Mouse (Mus musculus) heart, embryonic 16.5 days (tissue): ENCODE data around the gene Tpr. TPM values are rescaled to one million over a fixed set of nuclear protein-coding genes. Genes with fewer than 3 reads are reported as not detected.

Experiments used
- ATAC-seq: fragments of 200-750 bp; cut with Nextera tagmentation; replicated peaks from 2 replicates; pipeline ENCODE4 v1.8.0; 2017; ENCODE audit warnings: moderate number of reproducible peaks; ENCODE audit not compliant: insufficient read depth, low FRiP score; ENCODE audit errors: extremely low read depth
- H3K27ac ChIP-seq: fragments of 300-500 bp; sonication (generic); 2 replicates; pipeline ENCODE4 v1.5.1; 2014; ENCODE audit warnings: mild to moderate bottlenecking, low read length, control low read depth, moderate library complexity
- H3K27me3 ChIP-seq: fragments of 300-500 bp; sonication (generic); 2 replicates; pipeline ENCODE4 v1.6.1; 2014; ENCODE audit warnings: low read length, mixed read lengths; ENCODE audit not compliant: control insufficient read depth, insufficient read depth
- H3K36me3 ChIP-seq: fragments of 300-500 bp; sonication (generic); 2 replicates; pipeline ENCODE4 v1.6.1; 2014; ENCODE audit not compliant: control insufficient read depth, insufficient read depth
- H3K4me1 ChIP-seq: fragments of 300-500 bp; sonication (generic); 2 replicates; pipeline ENCODE4 v1.6.1; 2014; ENCODE audit warnings: low read length, mixed read lengths; ENCODE audit not compliant: control insufficient read depth, insufficient read depth
- H3K4me2 ChIP-seq: fragments of 300-500 bp; sonication (generic); 2 replicates; pipeline ENCODE4 v1.6.1; 2014; ENCODE audit warnings: low read depth, mild to moderate bottlenecking, control low read depth, low read length
- H3K4me3 ChIP-seq: fragments of 300-500 bp; sonication (generic); 2 replicates; pipeline ENCODE4 v1.5.1; 2014; ENCODE audit warnings: mild to moderate bottlenecking, control low read depth, low read length
- H3K9ac ChIP-seq: fragments of 300-500 bp; sonication (generic); 2 replicates; pipeline ENCODE4 v1.6.1; 2014; ENCODE audit warnings: low read length, control low read depth
- H3K9me3 ChIP-seq: fragments of 300-500 bp; sonication (generic); replicated peaks from 2 replicates; pipeline ENCODE4 v1.6.1; 2016; ENCODE audit warnings: low read length; ENCODE audit not compliant: control insufficient read depth
- WGBS: fragments of 180-500 bp; shearing (Covaris S2); extraction: QIAGEN DNeasy Blood & Tissue Kit; methylation state at CpG from one replicate; pipeline ENCODE4 v1.1.7; 2014; 5-methylcytosine and 5-hydroxymethylcytosine counted together
- polyA plus RNA-seq: library from polyadenylated mRNA; unstranded; fragments of >200 nt; fragmentation: Nextera tagmentation; extraction: Ambion mirVana; gene quantifications from 2 replicates; pipeline ENCODE4 v1.2.1, GENCODE M21; 2015

Tpr gene
- polyA plus RNA-seq, 1 experiment from 2014 or later = 118 TPM

GRCm38 (mm10) chr1:150393488-150393852 is 832 bp downstream of the Tpr start:
- Histone ChIP-seq H3K4me3 (peak overlapping the region; percentile 94), H3K27ac (peak overlapping the region; percentile 96), H3K27me3 (no peaks in the 10 kb centered on the region), H3K9me3 (no peaks in the 10 kb centered on the region), H3K36me3 (peaks cover 26% of the 10 kb centered on the region), H3K4me2 (peak overlapping the region; percentile 78), H3K4me1 (peaks cover 10% of the 10 kb centered on the region), H3K9ac (peak overlapping the region; percentile 92)
- ATAC-seq = peak; percentile 30
- under 1% methylated on average over 27 of the region's 27 CpGs for WGBS

- no peak overlapping the region for H3K4me3 ChIP-seq
- H3K4me2 ChIP-seq = no peak overlapping the region
- WGBS = 82% methylated on average over 3 of the region's 3 CpGs
- peaks cover 22% of the 10 kb centered on the region for H3K36me3 ChIP-seq
- no peaks in the 10 kb centered on the region for H3K9me3 ChIP-seq
- ATAC-seq = no peak
- peaks cover 10% of the 10 kb centered on the region for H3K4me1 ChIP-seq
- H3K27ac ChIP-seq = no peak overlapping the region
- H3K27me3 ChIP-seq = no peaks in the 10 kb centered on the region
- H3K9ac ChIP-seq = no peak overlapping the region
These were observed 3.4 kb downstream of the Tpr start for GRCm38 (mm10) chr1:150396001-150396400.

DNA sequence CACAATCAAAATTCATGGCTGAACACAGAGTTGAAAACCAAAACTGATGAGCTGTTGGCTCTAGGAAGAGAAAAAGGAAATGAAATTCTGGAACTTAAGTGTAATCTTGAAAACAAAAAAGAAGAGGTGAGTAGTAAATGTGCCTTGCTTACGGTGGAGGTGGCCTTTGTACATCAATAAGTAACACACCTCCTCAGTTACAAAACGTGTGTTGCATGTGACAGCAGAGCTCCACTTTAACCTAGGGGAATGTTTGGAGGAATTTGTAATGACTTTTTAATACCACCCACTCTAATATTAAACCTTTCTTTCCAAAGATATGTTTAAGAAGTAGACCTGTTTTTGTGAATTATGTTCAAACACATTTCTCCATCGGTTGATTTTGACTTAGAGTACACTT is 11.3 kb downstream of the Tpr start:
- Histone ChIP-seq H3K4me1 (no peaks in the 10 kb centered on the region), H3K9me3 (no peaks in the 10 kb centered on the region), H3K4me3 (no peak overlapping the region), H3K4me2 (no peak overlapping the region), H3K27ac (no peak overlapping the region), H3K36me3 (peaks cover 34% of the 10 kb centered on the region), H3K27me3 (no peaks in the 10 kb centered on the region), H3K9ac (no peak overlapping the region)
- WGBS = 92% methylated on average over 3 of the region's 3 CpGs
- ATAC-seq = no peak

DNA sequence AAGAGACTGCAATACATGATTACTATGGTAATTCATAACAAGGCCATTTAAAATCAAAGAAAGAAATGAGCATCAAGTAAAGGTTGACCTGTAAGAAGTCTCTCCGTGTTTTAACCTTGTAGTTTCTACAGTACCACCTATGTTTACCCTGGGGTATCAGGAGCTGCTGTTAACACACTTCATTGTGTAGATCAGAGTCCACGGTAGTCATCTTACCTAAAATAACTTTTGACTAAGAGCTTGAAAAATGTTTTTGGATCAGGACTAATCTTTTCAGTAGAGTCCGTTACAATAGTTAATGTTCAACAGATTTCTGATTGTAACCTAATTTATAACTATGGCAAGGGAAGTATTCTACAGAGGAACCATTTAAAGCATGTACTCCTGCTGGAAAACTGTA is 11.9 kb downstream of the Tpr start:
- Histone ChIP-seq H3K9me3 (no peaks in the 10 kb centered on the region), H3K4me2 (no peak overlapping the region), H3K4me3 (no peak overlapping the region), H3K27ac (no peak overlapping the region), H3K27me3 (no peaks in the 10 kb centered on the region), H3K9ac (no peak overlapping the region), H3K36me3 (peaks cover 40% of the 10 kb centered on the region), H3K4me1 (no peaks in the 10 kb centered on the region)
- no peak for ATAC-seq
- 47% methylated on average over 3 of the region's 3 CpGs for WGBS

- Histone ChIP-seq H3K4me1 (no peaks in the 10 kb centered on the region), H3K4me3 (no peak overlapping the region), H3K27ac (no peak overlapping the region), H3K27me3 (no peaks in the 10 kb centered on the region), H3K4me2 (no peak overlapping the region), H3K9ac (no peak overlapping the region), H3K36me3 (peaks cover 47% of the 10 kb centered on the region), H3K9me3 (no peaks in the 10 kb centered on the region)
- 53% methylated on average over 9 of the region's 9 CpGs for WGBS
- no peak for ATAC-seq
These were observed 14.6 kb downstream of the Tpr start for GRCm38 (mm10) chr1:150407285-150407684.

- H3K4me1 ChIP-seq = no peaks in the 10 kb centered on the region
- H3K4me3 ChIP-seq = no peak overlapping the region
- ATAC-seq = no peak
- H3K9ac ChIP-seq = no peak overlapping the region
- H3K9me3 ChIP-seq = no peaks in the 10 kb centered on the region
- 93% methylated on average over 6 of the region's 6 CpGs for WGBS
- H3K4me2 ChIP-seq = no peak overlapping the region
- H3K27me3 ChIP-seq = no peaks in the 10 kb centered on the region
- no peak overlapping the region for H3K27ac ChIP-seq
- peaks cover 58% of the 10 kb centered on the region for H3K36me3 ChIP-seq
These were observed 17.4 kb downstream of the Tpr start for GRCm38 (mm10) chr1:150409996-150410395.

- Histone ChIP-seq H3K4me2 (no peak overlapping the region), H3K4me3 (no peak overlapping the region), H3K36me3 (peaks cover 63% of the 10 kb centered on the region), H3K9me3 (no peaks in the 10 kb centered on the region), H3K4me1 (no peaks in the 10 kb centered on the region), H3K27ac (no peak overlapping the region), H3K27me3 (no peaks in the 10 kb centered on the region), H3K9ac (no peak overlapping the region)
- WGBS = 92% methylated on average over 3 of the region's 3 CpGs
- no peak for ATAC-seq
These were observed 23.4 kb downstream of the Tpr start for GRCm38 (mm10) chr1:150416006-150416405.

- H3K4me1 ChIP-seq = no peaks in the 10 kb centered on the region
- H3K36me3 ChIP-seq = peaks cover 63% of the 10 kb centered on the region
- H3K27ac ChIP-seq = no peak overlapping the region
- no peak for ATAC-seq
- no peak overlapping the region for H3K4me2 ChIP-seq
- no peaks in the 10 kb centered on the region for H3K9me3 ChIP-seq
- no peak overlapping the region for H3K9ac ChIP-seq
- no peaks in the 10 kb centered on the region for H3K27me3 ChIP-seq
- no peak overlapping the region for H3K4me3 ChIP-seq
- 91% methylated on average over 4 of the region's 4 CpGs for WGBS
These were observed 25.8 kb downstream of the Tpr start for GRCm38 (mm10) chr1:150418426-150418825.

- Histone ChIP-seq H3K27me3 (no peaks in the 10 kb centered on the region), H3K9ac (no peak overlapping the region), H3K36me3 (peaks cover 63% of the 10 kb centered on the region), H3K4me3 (no peak overlapping the region), H3K4me2 (no peak overlapping the region), H3K4me1 (peaks cover 3% of the 10 kb centered on the region; the same call in 1 of the 2 replicates), H3K9me3 (no peaks in the 10 kb centered on the region), H3K27ac (no peak overlapping the region)
- peak; percentile 67; the same call in 1 of the 2 replicates for ATAC-seq
- WGBS = 61% methylated on average over 9 of the region's 9 CpGs
These were observed 33.0 kb downstream of the Tpr start for GRCm38 (mm10) chr1:150425665-150426064.

GRCm38 (mm10) chr1:150426216-150426615 is 33.6 kb downstream of the Tpr start:
- Histone ChIP-seq H3K4me2 (no peak overlapping the region), H3K36me3 (peaks cover 65% of the 10 kb centered on the region), H3K27ac (no peak overlapping the region), H3K4me3 (no peak overlapping the region), H3K9me3 (no peaks in the 10 kb centered on the region), H3K4me1 (peaks cover 3% of the 10 kb centered on the region; the same call in 1 of the 2 replicates), H3K27me3 (no peaks in the 10 kb centered on the region), H3K9ac (no peak overlapping the region)
- WGBS = 78% methylated on average over 3 of the region's 3 CpGs
- ATAC-seq = no peak
